Mouse (Mus musculus) liver, postnatal 0 days (tissue): Measurements from ENCODE around the gene Pfkl.

Experiments
- CTCF ChIP-seq: sonication (generic); IDR thresholded peaks from 2 replicates; pipeline ENCODE4 v1.5.1; 2016; ENCODE audit warnings: antibody characterized with exemption, low read depth
- EP300 ChIP-seq: IDR thresholded peaks from 2 replicates; pipeline ENCODE4 v1.6.1; 2016; ENCODE audit warnings: antibody characterized with exemption, low read depth, mild to moderate bottlenecking

- no peak for TF ChIP-seq CTCF
- no peak for TF ChIP-seq EP300
Observed at GRCm38 (mm10) chr10:77969274-77969972, 40.5 kb downstream of the Pfkl start.
